Mouse (Mus musculus) embryonic facial prominence, embryonic 10.5 days (tissue): ENCODE measurements around the gene Hnrnpul2. TPM values are rescaled to one million over a fixed set of nuclear protein-coding genes. Genes with fewer than 3 reads are reported as not detected.

Source experiments
- DNase-seq: peaks from one replicate; pipeline ENCODE4 v3.0.0-alpha.2; 2017; ENCODE audit warnings: low spot score
- H3K27ac ChIP-seq: fragments of 300-500 bp; sonication (generic); replicated peaks from 2 replicates; pipeline ENCODE4 v1.5.1; 2016; ENCODE audit warnings: mild to moderate bottlenecking
- H3K27me3 ChIP-seq: fragments of 300-500 bp; sonication (generic); replicated peaks from 2 replicates; pipeline ENCODE4 v1.6.1; 2016; ENCODE audit warnings: low read depth, mild to moderate bottlenecking; ENCODE audit not compliant: poor library complexity, severe bottlenecking
- H3K36me3 ChIP-seq: fragments of 300-500 bp; sonication (generic); replicated peaks from 2 replicates; pipeline ENCODE4 v1.6.1; 2016; ENCODE audit warnings: mild to moderate bottlenecking, moderate library complexity
- H3K4me1 ChIP-seq: fragments of 300-500 bp; sonication (generic); 2 replicates; pipeline ENCODE4 v1.6.1; 2016
- H3K4me3 ChIP-seq: fragments of 300-500 bp; sonication (generic); 2 replicates; pipeline ENCODE4 v1.5.1; 2016; ENCODE audit warnings: mild to moderate bottlenecking, moderate library complexity
- H3K9me3 ChIP-seq: fragments of 300-500 bp; sonication (generic); 2 replicates; pipeline ENCODE4 v1.6.1; 2016; ENCODE audit warnings: mild to moderate bottlenecking
- WGBS: fragments of 180-500 bp; shearing (Covaris S2); methylation state at CpG from one replicate; pipeline ENCODE4 v1.1.7; 2016; 5-methylcytosine and 5-hydroxymethylcytosine counted together
- polyA plus RNA-seq: library from polyadenylated mRNA; unstranded; fragments of >200 nt; fragmentation: Nextera tagmentation; extraction: Ambion mirVana; gene quantifications from 2 replicates; pipeline ENCODE4 v1.2.1, GENCODE M21; 2016

Gene Hnrnpul2
- 4.8 and 5.0 TPM in 2 replicates for polyA plus RNA-seq

DNA sequence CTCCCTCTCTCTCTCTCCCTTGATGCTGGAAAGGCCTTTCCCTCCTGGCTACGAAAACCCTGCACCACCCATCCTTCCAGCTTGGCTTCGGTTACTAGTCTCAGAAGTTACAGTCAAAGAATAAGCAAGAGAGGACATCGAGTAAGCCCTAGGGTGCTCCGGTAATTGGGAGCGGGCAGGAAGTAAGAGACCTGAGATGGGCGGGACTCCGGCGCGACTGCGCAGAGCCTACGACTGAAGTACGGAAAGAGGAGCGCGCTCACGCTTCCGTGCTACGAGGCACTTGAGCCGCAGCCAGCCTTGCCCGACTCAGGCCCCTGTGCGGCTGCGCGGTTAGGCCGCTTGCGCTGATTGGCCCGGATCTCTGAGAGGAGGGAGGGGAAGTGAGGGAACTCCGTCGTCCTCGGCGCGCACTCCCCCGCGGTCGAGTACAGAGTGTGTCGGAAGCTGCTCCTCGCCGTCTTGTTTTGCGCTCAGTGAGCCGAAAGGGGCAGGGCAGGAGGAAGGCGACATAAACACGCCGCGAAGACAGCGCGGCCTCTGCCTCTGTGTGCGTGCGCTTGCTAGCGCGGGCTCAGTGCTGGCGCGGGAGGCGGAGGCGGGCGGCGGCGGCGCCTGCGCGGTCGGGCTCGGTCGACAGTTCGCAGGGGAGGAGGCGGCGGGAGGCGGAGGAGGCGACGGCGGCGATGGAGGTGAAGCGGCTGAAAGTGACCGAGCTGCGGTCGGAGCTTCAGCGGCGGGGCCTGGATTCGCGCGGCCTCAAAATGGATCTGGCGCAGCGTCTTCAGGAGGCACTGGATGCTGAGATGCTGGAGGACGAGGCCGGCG is at the start of gene Hnrnpul2:
Gene Hnrnpul2, plus strand, starts transcription at position 415 of the 828 bp plus-strand sequence.
- Histone ChIP-seq H3K27me3 (no peaks in the 10 kb centered on the region), H3K27ac (peak within 1 kb of the TSS; percentile 97), H3K36me3 (peaks cover 58% of the 10 kb centered on the region), H3K9me3 (no peaks in the 10 kb centered on the region), H3K4me1 (peaks cover 48% of the 10 kb centered on the region), H3K4me3 (peak within 1 kb of the TSS; percentile 100)
- under 1% methylated on average over 83 of the region's 83 CpGs for WGBS
- peak; percentile 98 for DNase-seq

DNA sequence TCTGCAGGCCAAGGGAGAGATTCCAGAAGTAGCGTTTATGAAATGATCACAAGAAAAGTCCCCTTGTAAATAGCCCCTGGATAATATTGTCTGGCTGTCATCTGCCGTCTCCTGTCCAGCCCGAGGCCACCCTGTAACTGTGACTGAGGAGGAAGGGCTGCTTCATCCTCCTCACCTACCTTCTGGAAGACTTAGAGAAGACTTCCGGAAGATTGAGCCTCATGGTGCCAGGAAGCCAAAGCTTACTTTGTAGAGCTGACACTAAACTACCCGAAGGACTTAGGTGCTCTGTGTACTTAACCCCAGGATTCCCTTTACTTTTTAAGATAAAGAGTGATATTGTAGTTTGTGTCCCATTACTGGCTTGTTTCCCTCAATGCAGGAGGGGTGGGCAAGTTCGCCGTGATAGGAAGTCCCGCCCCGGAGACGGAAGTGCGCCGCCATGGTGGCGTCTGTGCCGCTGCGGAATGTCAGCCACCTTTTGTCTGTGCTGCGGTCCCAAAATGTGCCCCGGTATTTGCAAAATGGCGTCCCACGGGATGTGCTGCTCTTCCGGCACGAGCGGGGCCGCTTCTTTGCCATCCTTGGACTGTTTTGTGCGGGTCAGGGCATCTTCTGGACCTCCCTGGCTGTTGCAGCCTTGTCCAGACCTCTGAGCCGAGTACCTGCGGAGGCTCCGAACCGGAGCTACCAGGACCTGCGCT is 49.1 kb upstream of the Hnrnpul2 start, which contains the start of gene Tmem223:
Gene Tmem223, plus strand, starts transcription at position 430 of the 704 bp plus-strand sequence.
- Histone ChIP-seq H3K27ac (peak within 1 kb of the TSS; percentile 97), H3K36me3 (peaks cover 75% of the 10 kb centered on the region), H3K9me3 (peaks cover 2% of the 10 kb centered on the region; the same call in 1 of the 2 replicates), H3K4me1 (peaks cover 38% of the 10 kb centered on the region), H3K4me3 (peak within 1 kb of the TSS; percentile 83), H3K27me3 (no peaks in the 10 kb centered on the region)
- 20% methylated on average over 29 of the region's 29 CpGs for WGBS
- peak; percentile 86 for DNase-seq

DNA sequence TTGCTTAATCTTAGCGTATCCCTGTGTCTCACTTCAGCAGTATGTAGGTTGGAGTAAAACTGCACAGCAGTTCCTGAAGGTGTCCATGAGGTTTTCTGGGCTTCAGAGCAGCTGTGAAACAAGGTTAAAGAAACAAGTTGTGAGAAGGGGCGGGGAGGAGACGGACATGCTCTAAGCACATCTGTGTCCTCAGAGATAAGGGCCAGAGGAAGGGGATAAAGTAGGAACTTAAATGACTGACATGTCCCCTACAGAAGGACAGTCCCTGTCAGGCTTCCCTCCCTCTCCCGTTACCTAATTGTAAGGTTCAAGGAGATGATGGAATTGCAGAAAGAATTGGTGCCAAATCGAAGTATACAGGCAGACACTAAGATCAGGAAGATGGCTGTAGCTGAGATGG is 46.8 kb upstream of the Hnrnpul2 start:
- H3K4me3 ChIP-seq: peak overlapping the region; percentile 83
- WGBS: 83% methylated on average over 5 of the region's 5 CpGs
- no peak for DNase-seq
- H3K9me3 ChIP-seq: no peaks in the 10 kb centered on the region
- peaks cover 64% of the 10 kb centered on the region for H3K36me3 ChIP-seq
- peaks cover 46% of the 10 kb centered on the region for H3K4me1 ChIP-seq
- H3K27me3 ChIP-seq: no peaks in the 10 kb centered on the region
- peak overlapping the region; percentile 97 for H3K27ac ChIP-seq

DNA sequence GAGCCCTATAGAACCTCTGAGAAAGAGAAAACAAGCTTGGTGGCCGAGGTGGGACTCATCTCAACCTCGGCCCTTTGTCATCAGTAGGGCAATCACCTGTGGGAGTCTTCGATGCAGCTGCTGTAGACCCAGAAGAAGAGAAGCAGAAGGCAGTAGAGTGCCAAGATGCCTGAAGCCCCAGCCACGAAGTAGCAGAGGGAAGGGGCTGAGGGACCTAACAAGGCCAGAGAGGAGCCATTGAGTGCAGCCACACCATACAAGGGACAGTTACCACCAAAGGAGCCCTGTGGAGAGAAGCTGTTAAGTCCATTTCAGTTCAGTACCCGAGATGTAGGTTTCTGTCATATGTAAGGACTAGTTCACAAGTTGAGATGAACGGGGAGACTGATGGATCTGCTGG is 46.4 kb upstream of the Hnrnpul2 start:
- WGBS: 62% methylated on average over 6 of the region's 6 CpGs
- Histone ChIP-seq H3K27me3 (no peaks in the 10 kb centered on the region), H3K36me3 (peaks cover 64% of the 10 kb centered on the region), H3K9me3 (no peaks in the 10 kb centered on the region), H3K27ac (peak overlapping the region; percentile 97), H3K4me3 (peak overlapping the region; percentile 83), H3K4me1 (peaks cover 46% of the 10 kb centered on the region)
- peak; percentile 11 for DNase-seq

DNA sequence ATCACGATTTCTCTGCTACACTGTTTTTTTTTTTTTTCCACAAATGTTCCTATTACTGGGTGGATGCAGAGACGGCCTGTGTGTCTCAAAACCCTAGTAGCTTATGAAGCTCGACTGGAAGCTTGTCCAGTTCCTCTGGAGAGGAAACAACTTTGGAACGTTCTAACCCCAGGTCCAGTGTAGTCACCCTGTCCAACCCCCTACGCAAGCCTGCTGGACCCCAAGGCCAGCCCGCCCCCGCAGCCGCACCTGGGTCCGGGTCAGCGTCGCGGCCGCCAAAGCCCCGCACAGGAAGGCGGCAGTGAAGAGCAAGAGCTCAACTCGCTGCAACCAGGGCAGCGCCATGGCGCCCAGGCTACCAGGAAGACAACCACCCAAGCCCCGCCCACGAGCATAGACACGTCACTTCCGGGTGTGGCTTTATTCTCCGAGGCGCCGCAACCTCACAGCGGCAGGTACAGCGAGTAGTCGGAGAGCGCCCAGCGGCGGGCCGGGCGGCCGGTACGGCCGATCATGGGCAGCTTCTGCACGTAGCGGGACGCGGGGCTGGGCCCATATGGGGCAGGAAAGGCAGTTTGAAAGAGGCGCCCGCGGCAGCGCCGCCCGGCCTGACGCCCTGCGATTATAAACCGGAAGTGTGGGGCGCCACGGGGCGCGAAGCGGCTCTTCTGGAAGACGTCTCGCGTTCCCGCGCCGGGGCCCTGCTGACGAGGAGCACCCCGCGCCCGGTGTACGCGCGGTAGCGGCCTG is 45.5 kb upstream of the Hnrnpul2 start, which contains the start of gene Tmem179b:
Gene Tmem179b, minus strand, starts transcription at position 382 of the 750 bp plus-strand sequence.
- H3K27me3 ChIP-seq: no peaks in the 10 kb centered on the region
- H3K27ac ChIP-seq: peak within 1 kb of the TSS; percentile 97
- H3K4me1 ChIP-seq: peaks cover 46% of the 10 kb centered on the region
- H3K9me3 ChIP-seq: no peaks in the 10 kb centered on the region
- DNase-seq: peak; percentile 96
- peaks cover 64% of the 10 kb centered on the region for H3K36me3 ChIP-seq
- WGBS: under 1% methylated on average over 68 of the region's 68 CpGs
- peak within 1 kb of the TSS; percentile 83 for H3K4me3 ChIP-seq

DNA sequence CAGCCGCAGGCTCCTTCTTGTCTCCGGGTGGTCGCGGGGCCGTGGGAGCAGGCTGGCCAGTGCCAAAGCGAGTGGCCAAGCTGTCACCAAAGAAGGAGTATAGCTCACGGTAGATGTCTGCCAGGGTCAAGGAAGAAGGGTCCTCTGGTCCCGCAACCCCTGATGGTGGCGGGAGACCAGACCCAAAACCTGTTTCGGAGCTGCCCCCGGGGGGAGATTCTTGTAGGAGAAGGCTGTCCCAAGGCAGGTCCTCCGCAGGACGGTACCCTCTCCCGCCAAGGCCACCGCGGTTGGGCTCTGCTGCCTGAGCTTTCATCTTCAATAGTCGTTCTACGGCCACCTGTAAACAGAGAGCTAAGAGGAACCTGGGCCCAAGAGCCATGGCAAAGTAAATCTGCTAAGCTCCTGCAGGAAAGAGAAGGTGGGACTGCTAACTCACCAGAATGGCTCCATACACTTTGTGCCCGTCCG is 44.8 kb upstream of the Hnrnpul2 start:
- DNase-seq: no peak
- WGBS: 7% methylated on average over 20 of the region's 20 CpGs
- H3K27me3 ChIP-seq: no peaks in the 10 kb centered on the region
- peak overlapping the region; percentile 83 for H3K4me3 ChIP-seq
- H3K4me1 ChIP-seq: peaks cover 46% of the 10 kb centered on the region
- H3K9me3 ChIP-seq: no peaks in the 10 kb centered on the region
- H3K27ac ChIP-seq: peak overlapping the region; percentile 97
- H3K36me3 ChIP-seq: peaks cover 62% of the 10 kb centered on the region

DNA sequence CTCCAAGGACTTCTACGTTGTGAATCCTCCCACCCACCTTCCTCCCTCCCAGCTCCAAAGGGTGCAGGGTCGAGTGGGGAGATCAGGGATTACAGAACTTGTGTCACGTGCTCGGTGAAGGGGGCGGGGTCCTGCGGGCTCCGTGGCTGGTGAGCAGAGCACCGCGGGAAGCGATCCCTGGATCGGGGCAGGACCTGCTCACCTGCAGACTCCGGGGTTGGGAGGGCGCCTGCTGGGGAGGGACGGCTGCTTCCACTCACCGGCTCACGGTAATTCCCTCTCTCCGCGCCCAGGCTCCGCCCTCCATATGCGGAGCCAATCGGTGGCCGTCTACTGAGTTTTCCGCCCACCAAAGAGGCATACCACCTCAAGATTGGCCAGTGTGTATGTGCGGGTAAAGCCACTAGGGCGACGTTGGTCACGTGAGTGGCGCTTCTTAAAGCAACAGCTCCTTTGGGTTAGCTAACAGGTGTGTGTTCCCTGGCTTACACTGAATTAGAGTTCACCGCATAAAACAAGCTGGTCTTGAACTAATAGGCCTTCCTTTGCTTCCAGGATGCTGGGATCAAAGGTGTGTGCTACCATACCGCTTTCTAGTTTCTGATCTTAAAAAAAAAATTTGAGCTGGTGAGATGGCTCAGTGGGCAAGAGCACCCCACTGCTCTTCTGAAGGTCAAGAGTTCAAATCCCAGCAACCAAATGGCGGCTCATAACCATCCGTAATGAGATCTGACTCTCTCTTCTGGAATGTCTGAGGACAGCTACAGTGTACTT is 33.6 kb upstream of the Hnrnpul2 start, which contains the start of gene Taf6l:
Gene Taf6l, minus strand, starts transcription at position 410 of the 774 bp plus-strand sequence.
- Histone ChIP-seq H3K27me3 (no peaks in the 10 kb centered on the region), H3K36me3 (peaks cover 44% of the 10 kb centered on the region), H3K27ac (peak within 1 kb of the TSS; percentile 92), H3K4me1 (peaks cover 28% of the 10 kb centered on the region), H3K4me3 (peak within 1 kb of the TSS; percentile 82), H3K9me3 (no peaks in the 10 kb centered on the region)
- DNase-seq: peak; percentile 93
- under 1% methylated on average over 32 of the region's 32 CpGs for WGBS

DNA sequence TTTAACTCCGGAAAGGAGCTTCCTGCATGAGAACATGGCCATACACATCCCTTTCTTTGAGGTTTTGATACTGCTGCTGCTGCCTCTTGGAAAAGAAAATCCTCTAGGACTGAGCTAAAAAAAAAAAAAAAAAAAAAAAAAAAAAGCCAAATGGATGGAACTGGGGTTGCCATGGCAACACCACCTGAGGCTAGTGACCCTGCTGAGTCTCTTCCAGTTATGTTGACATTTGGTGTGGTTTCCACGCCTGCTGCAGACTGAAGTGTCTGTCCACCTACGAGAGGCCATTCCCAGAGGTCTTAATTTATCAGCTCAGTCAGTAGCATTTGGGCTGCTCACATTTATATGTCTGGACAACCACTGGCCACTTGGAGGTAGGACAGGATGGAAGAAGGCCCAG is 31.3 kb upstream of the Hnrnpul2 start:
- Histone ChIP-seq H3K36me3 (peaks cover 42% of the 10 kb centered on the region), H3K27me3 (no peaks in the 10 kb centered on the region), H3K4me3 (peak overlapping the region; percentile 25; the same call in 1 of the 2 replicates), H3K9me3 (0 out of 2 replicates have a peak, but pooled peaks cover 2% of the 10 kb centered on the region), H3K27ac (no peak overlapping the region), H3K4me1 (peaks cover 28% of the 10 kb centered on the region)
- DNase-seq: no peak
- WGBS: 19% methylated on average over 3 of the region's 3 CpGs

DNA sequence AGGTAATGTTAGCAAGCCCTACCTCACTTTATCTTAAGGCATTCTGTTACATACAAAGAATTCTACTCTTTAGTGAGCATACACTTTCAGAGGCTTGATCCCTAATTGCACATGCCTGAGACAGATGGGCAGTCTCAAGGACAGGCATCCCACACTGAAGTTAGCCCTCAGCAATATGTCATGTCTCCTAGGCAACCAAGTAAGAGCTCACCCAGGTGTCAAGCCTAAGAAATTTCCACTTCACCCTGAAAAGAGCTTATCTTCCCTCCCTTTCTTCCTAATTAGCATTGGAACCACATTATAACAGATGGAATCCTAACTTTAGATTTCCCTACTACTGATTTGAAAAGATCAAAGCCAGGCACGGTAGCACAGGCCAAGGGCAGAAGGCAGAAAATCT is 30.6 kb upstream of the Hnrnpul2 start:
- 65% methylated on average over 1 of the region's 1 CpGs for WGBS
- Histone ChIP-seq H3K4me1 (peaks cover 28% of the 10 kb centered on the region), H3K4me3 (no peak overlapping the region), H3K9me3 (0 out of 2 replicates have a peak, but pooled peaks cover 2% of the 10 kb centered on the region), H3K27me3 (no peaks in the 10 kb centered on the region), H3K36me3 (peaks cover 42% of the 10 kb centered on the region), H3K27ac (no peak overlapping the region)
- no peak for DNase-seq

DNA sequence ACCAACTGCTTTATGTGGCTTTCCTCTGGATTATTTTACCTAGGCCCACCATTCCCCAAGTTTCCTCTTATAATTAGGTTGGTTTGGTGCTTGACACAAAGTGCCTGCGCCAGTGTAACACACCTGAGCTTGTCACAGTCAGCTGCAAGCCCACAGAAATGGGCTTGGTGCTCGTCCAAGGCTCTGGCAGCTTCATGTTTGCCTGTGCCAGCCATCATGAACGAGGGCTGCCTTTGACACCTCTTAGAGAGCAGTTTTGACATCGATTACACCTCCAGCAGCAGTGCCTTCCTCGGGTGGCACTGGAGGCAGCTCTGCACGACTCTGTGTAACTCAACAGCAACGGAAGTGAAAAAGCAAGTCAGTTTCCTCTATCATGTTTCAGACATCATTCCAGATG is 29.6 kb upstream of the Hnrnpul2 start:
- Histone ChIP-seq H3K4me1 (peaks cover 24% of the 10 kb centered on the region), H3K36me3 (peaks cover 48% of the 10 kb centered on the region), H3K4me3 (no peak overlapping the region), H3K27me3 (no peaks in the 10 kb centered on the region), H3K9me3 (0 out of 2 replicates have a peak, but pooled peaks cover 2% of the 10 kb centered on the region), H3K27ac (no peak overlapping the region)
- DNase-seq: no peak
- WGBS: 85% methylated on average over 7 of the region's 7 CpGs

DNA sequence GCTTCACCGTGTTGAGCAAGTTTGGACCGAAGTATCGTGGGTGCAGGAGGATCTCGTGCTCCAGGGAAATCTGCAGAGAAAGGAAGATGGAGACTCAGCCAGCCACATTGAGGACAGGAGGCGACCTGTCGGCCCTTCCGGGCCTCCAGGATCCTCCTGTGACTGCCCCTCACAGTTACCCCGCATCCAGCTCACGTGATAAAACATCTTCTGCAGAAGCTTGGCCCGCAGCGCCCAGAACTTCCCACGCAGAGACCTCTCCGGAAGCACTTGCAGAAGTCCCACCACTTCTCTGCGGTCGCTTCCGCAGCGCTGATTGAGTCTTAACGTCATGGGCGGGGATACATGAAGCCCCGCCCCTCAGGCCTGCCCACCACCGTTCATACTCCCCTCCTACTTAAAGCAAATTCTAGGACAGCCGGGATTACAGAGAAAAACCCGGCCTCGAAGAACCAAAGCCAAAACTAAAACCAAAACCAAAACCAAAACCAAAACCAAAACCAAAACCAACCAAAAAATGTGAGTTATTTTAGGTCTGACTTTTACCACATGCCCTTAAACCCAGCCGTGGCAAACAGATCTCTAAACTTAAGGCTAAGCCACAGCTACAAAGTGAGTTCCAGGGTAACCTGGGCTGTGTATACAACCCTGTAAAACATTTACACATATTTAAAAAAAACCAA is 21.4 kb upstream of the Hnrnpul2 start, which contains the start of gene Polr2g:
Gene Polr2g, minus strand, starts transcription at position 314 of the 683 bp plus-strand sequence.
- H3K4me1 ChIP-seq: peaks cover 27% of the 10 kb centered on the region
- no peaks in the 10 kb centered on the region for H3K27me3 ChIP-seq
- peak within 1 kb of the TSS; percentile 89 for H3K27ac ChIP-seq
- DNase-seq: peak; percentile 92
- WGBS: 2% methylated on average over 25 of the region's 25 CpGs
- no peaks in the 10 kb centered on the region for H3K9me3 ChIP-seq
- H3K4me3 ChIP-seq: peak within 1 kb of the TSS; percentile 87
- H3K36me3 ChIP-seq: peaks cover 37% of the 10 kb centered on the region
